Mouse (Mus musculus): ENCODE measurements around the gene Atad5.
"Not testable (repeated sequence)": the region's sequence is repeated elsewhere in the genome, so short reads cannot be mapped to it uniquely, and the experiment has no call there.

Atad5 gene

GRCm38 (mm10) chr11:80088917-80089816 lies at the start of gene Atad5:
TSS of gene Atad5 (plus strand) at chr11:80089400.
- DNase-seq (ENCODE audit: low read depth, low spot score), result peak; percentile 78

- DNase-seq (ENCODE audit: low read depth, low spot score), result peak; percentile 36
Measured at GRCm38 (mm10) chr11:80042615-80043418, 46.4 kb upstream of the Atad5 start.

GRCm38 (mm10) chr11:80043419-80043817 lies 45.8 kb upstream of the Atad5 start:
- DNase-seq (ENCODE audit: low read depth, low spot score), result no peak

- DNase-seq (ENCODE audit: low read depth, low spot score), result no peak
Measured at GRCm38 (mm10) chr11:80046856-80047255, 42.3 kb upstream of the Atad5 start.

GRCm38 (mm10) chr11:80050088-80050487 lies 39.1 kb upstream of the Atad5 start:
- DNase-seq (ENCODE audit: low read depth, low spot score), result no peak

GRCm38 (mm10) chr11:80052456-80052855 lies 36.7 kb upstream of the Atad5 start:
- DNase-seq (ENCODE audit: low read depth, low spot score), result no peak

GRCm38 (mm10) chr11:80053171-80053570 lies 36.0 kb upstream of the Atad5 start:
- no peak for DNase-seq (ENCODE audit: low read depth, low spot score)

GRCm38 (mm10) chr11:80054659-80055058 lies 34.5 kb upstream of the Atad5 start:
- no peak for DNase-seq (ENCODE audit: low read depth, low spot score)

- no peak for DNase-seq (ENCODE audit: low read depth, low spot score)
Measured at GRCm38 (mm10) chr11:80056141-80056540, 33.1 kb upstream of the Atad5 start.

GRCm38 (mm10) chr11:80062159-80062558 lies 27.0 kb upstream of the Atad5 start:
- no peak for DNase-seq (ENCODE audit: low read depth, low spot score)

- DNase-seq (ENCODE audit: low read depth, low spot score), result not testable (repeated sequence)
Measured at GRCm38 (mm10) chr11:80066373-80066772, 22.8 kb upstream of the Atad5 start.

- DNase-seq (ENCODE audit: low read depth, low spot score), result no peak
Measured at GRCm38 (mm10) chr11:80067558-80067957, 21.6 kb upstream of the Atad5 start.

GRCm38 (mm10) chr11:80069815-80070214 lies 19.4 kb upstream of the Atad5 start:
- DNase-seq (ENCODE audit: low read depth, low spot score), result no peak

GRCm38 (mm10) chr11:80071039-80071438 lies 18.2 kb upstream of the Atad5 start:
- no peak for DNase-seq (ENCODE audit: low read depth, low spot score)

GRCm38 (mm10) chr11:80072365-80072764 lies 16.8 kb upstream of the Atad5 start:
- no peak for DNase-seq (ENCODE audit: low read depth, low spot score)

GRCm38 (mm10) chr11:80075608-80076277 lies 13.5 kb upstream of the Atad5 start:
- no peak for DNase-seq (ENCODE audit: low read depth, low spot score)

GRCm38 (mm10) chr11:80077784-80078545 lies 11.2 kb upstream of the Atad5 start:
- DNase-seq (ENCODE audit: low read depth, low spot score), result no peak

GRCm38 (mm10) chr11:80078831-80079230 lies 10.4 kb upstream of the Atad5 start:
- DNase-seq (ENCODE audit: low read depth, low spot score), result no peak

GRCm38 (mm10) chr11:80079751-80080150 lies 9.4 kb upstream of the Atad5 start:
- DNase-seq (ENCODE audit: low read depth, low spot score), result no peak

- DNase-seq (ENCODE audit: low read depth, low spot score), result no peak
Measured at GRCm38 (mm10) chr11:80080381-80080825, 8.8 kb upstream of the Atad5 start.

Data from retina, postnatal 7 days (tissue).